Mouse (Mus musculus): Measurements from ENCODE around the gene Naa38. TPM values are rescaled to one million over a fixed set of nuclear protein-coding genes. Genes with fewer than 3 reads are reported as not detected.
"Not testable (repeated sequence)": the region's sequence is repeated elsewhere in the genome, so short reads cannot be mapped to it uniquely, and the experiment has no call there.

The Naa38 gene
- polyA plus RNA-seq, 1 experiment = 229 TPM

- Histone ChIP-seq H3K4me3 (ENCODE audit: insufficient read depth, poor library complexity, severe bottlenecking) (no peak overlapping the region), H3K79me2 (ENCODE audit: control insufficient read depth, insufficient read depth) (peaks cover 2% of the 10 kb centered on the region), H3K27me3 (ENCODE audit: control insufficient read depth, insufficient read depth, insufficient read length) (no peaks in the 10 kb centered on the region), H3K79me3 (ENCODE audit: low read depth) (no peaks in the 10 kb centered on the region), H3ac (ENCODE audit: control insufficient read depth, insufficient read length, low read depth) (no peak overlapping the region), H3K36me3 (ENCODE audit: control insufficient read depth, insufficient read depth) (no peaks in the 10 kb centered on the region)
- no peak for TF ChIP-seq CEBPB (IDR thresholded peaks at IDR 0.05; ENCODE audit: low read depth)
Measured at GRCm38 (mm10) chr11:69388680-69389079, 6.6 kb upstream of the Naa38 start.

GRCm38 (mm10) chr11:69389531-69390399 is 5.5 kb upstream of the Naa38 start:
- Histone ChIP-seq H3K4me3 (ENCODE audit: insufficient read depth, poor library complexity, severe bottlenecking) (no peak overlapping the region), H3K27me3 (ENCODE audit: control insufficient read depth, insufficient read depth, insufficient read length) (no peaks in the 10 kb centered on the region), H3ac (ENCODE audit: control insufficient read depth, insufficient read length, low read depth) (no peak overlapping the region), H3K36me3 (ENCODE audit: control insufficient read depth, insufficient read depth) (no peaks in the 10 kb centered on the region), H3K79me3 (ENCODE audit: low read depth) (peaks cover 3% of the 10 kb centered on the region), H3K79me2 (ENCODE audit: control insufficient read depth, insufficient read depth) (peaks cover 13% of the 10 kb centered on the region)
- TF ChIP-seq MAX (IDR thresholded peaks at IDR 0.05) = no peak
- TF ChIP-seq CEBPB (IDR thresholded peaks at IDR 0.05; ENCODE audit: low read depth) = no peak
- no peak for TF ChIP-seq MYOD1 (IDR thresholded peaks at IDR 0.05; ENCODE audit: control insufficient read depth, insufficient read length, low read depth)
- TF ChIP-seq USF1 (IDR thresholded peaks at IDR 0.05; ENCODE audit: low read depth) = no peak
- TF ChIP-seq FOSL1 (IDR thresholded peaks at IDR 0.05; ENCODE audit: insufficient read depth, low read length, poor library complexity, severe bottlenecking) = no peak
- TF ChIP-seq CTCF (IDR thresholded peaks at IDR 0.05; ENCODE audit: control insufficient read depth, insufficient read depth, insufficient read length) = no peak
- TF ChIP-seq MYOG (IDR thresholded peaks at IDR 0.05; ENCODE audit: control insufficient read depth, extremely low read depth, insufficient read length) = no peak

GRCm38 (mm10) chr11:69390400-69391034 is 4.8 kb upstream of the Naa38 start:
- no peaks in the 10 kb centered on the region for H3K27me3 ChIP-seq (ENCODE audit: control insufficient read depth, insufficient read depth, insufficient read length)
- H3K4me3 ChIP-seq (ENCODE audit: insufficient read depth, poor library complexity, severe bottlenecking) = no peak overlapping the region
- no peaks in the 10 kb centered on the region for H3K36me3 ChIP-seq (ENCODE audit: control insufficient read depth, insufficient read depth)
- TF ChIP-seq CTCF (IDR thresholded peaks at IDR 0.05; ENCODE audit: control insufficient read depth, insufficient read depth, insufficient read length) (no peak), MAX (IDR thresholded peaks at IDR 0.05) (no peak), MYOD1 (IDR thresholded peaks at IDR 0.05; ENCODE audit: control insufficient read depth, insufficient read length, low read depth) (no peak), MYOG (IDR thresholded peaks at IDR 0.05; ENCODE audit: control insufficient read depth, extremely low read depth, insufficient read length) (no peak), FOSL1 (IDR thresholded peaks at IDR 0.05; ENCODE audit: insufficient read depth, low read length, poor library complexity, severe bottlenecking) (no peak), CEBPB (IDR thresholded peaks at IDR 0.05; ENCODE audit: low read depth) (no peak), USF1 (IDR thresholded peaks at IDR 0.05; ENCODE audit: low read depth) (no peak)
- peaks cover 15% of the 10 kb centered on the region for H3K79me2 ChIP-seq (ENCODE audit: control insufficient read depth, insufficient read depth)
- no peak overlapping the region for H3ac ChIP-seq (ENCODE audit: control insufficient read depth, insufficient read length, low read depth)
- peaks cover 4% of the 10 kb centered on the region for H3K79me3 ChIP-seq (ENCODE audit: low read depth)

- H3K79me3 ChIP-seq (ENCODE audit: low read depth); H3K36me3 ChIP-seq (ENCODE audit: control insufficient read depth, insufficient read depth); H3K27me3 ChIP-seq (ENCODE audit: control insufficient read depth, insufficient read depth, insufficient read length): not testable (repeated sequence)
- peak overlapping the region; percentile 93 for H3ac ChIP-seq (ENCODE audit: control insufficient read depth, insufficient read length, low read depth)
- H3K79me2 ChIP-seq (ENCODE audit: control insufficient read depth, insufficient read depth) = peaks cover 26% of the 10 kb centered on the region
- H3K4me3 ChIP-seq (ENCODE audit: insufficient read depth, poor library complexity, severe bottlenecking) = peak overlapping the region; percentile 92
Measured at GRCm38 (mm10) chr11:69394591-69395167, 608 bp upstream of the Naa38 start.

- Histone ChIP-seq H3K79me2 (ENCODE audit: control insufficient read depth, insufficient read depth) (peaks cover 26% of the 10 kb centered on the region), H3ac (ENCODE audit: control insufficient read depth, insufficient read length, low read depth) (peak overlapping the region; percentile 97), H3K4me3 (ENCODE audit: insufficient read depth, poor library complexity, severe bottlenecking) (peak overlapping the region; percentile 92), H3K79me3 (ENCODE audit: low read depth) (peaks cover 4% of the 10 kb centered on the region), H3K27me3 (ENCODE audit: control insufficient read depth, insufficient read depth, insufficient read length) (no peaks in the 10 kb centered on the region), H3K36me3 (ENCODE audit: control insufficient read depth, insufficient read depth) (peaks cover 11% of the 10 kb centered on the region)
- no peak for TF ChIP-seq MYOG (IDR thresholded peaks at IDR 0.05; ENCODE audit: control insufficient read depth, extremely low read depth, insufficient read length)
- peak; percentile 66 for TF ChIP-seq MAX (IDR thresholded peaks at IDR 0.05)
- TF ChIP-seq FOSL1 (IDR thresholded peaks at IDR 0.05; ENCODE audit: insufficient read depth, low read length, poor library complexity, severe bottlenecking) = no peak
- TF ChIP-seq CEBPB (IDR thresholded peaks at IDR 0.05; ENCODE audit: low read depth) = peak; percentile 37
- TF ChIP-seq CTCF (IDR thresholded peaks at IDR 0.05; ENCODE audit: control insufficient read depth, insufficient read depth, insufficient read length) = no peak
- no peak for TF ChIP-seq MYOD1 (IDR thresholded peaks at IDR 0.05; ENCODE audit: control insufficient read depth, insufficient read length, low read depth)
Measured at GRCm38 (mm10) chr11:69395634-69396373, 517 bp downstream of the Naa38 start.
